Comparison of ENCODE assay signal across 9 mouse cellular contexts in genomic region chr19:15516566-15517305, GRCm38 (mm10).
DNase-seq lines count a peak whose midpoint lies in the region; ATAC-seq lines count a peak whose summit lies in the region.
"Had no signal": no experiment of that assay in that cellular context is flagged by ENCODE, and none has a peak within 500 bp of the region (broad histone marks: within the 10 kb centered on the region; RNA-seq: fewer than 3 reads in every experiment).

No protein-coding gene starts in this region.

- ATAC-seq in hindbrain, embryonic 11.5 days (ENCODE audit: low FRiP score) = peak; percentile 59; the same call in 1 of the 2 replicates
- ATAC-seq in forebrain, embryonic 16.5 days = peak; percentile 40; the same call in 1 of the 2 replicates
- ATAC-seq: Patski had no signal

- no peak overlapping the region for H3K4me3 ChIP-seq in hindbrain, embryonic 11.5 days (ENCODE audit: low read depth, low read length)
- H3K4me3 ChIP-seq in hindbrain, embryonic 10.5 days = no peak overlapping the region
- 0 out of 2 replicates have a peak overlapping the region, but pooled peaks have one; percentile 6 for H3K4me3 ChIP-seq in forebrain, embryonic 16.5 days (replicated peaks; ENCODE audit: low read length)

- 0 out of 2 replicates have a peak overlapping the region, but pooled peaks have one; percentile 6 for H3K4me2 ChIP-seq in hindbrain, embryonic 11.5 days (replicated peaks; ENCODE audit: low read depth, low read length)
- peak overlapping the region; percentile 14; the same call in 1 of the 2 replicates for H3K4me2 ChIP-seq in forebrain, embryonic 16.5 days (ENCODE audit: low read length)

- intact Hi-C loops in left cerebral cortex, postnatal 4 days (cut with DNase I) = no loop called here

- no peaks in the 10 kb centered on the region for H3K36me3 ChIP-seq in hindbrain, embryonic 11.5 days (ENCODE audit: control insufficient read depth, insufficient read depth, low read length)
- no peaks in the 10 kb centered on the region for H3K36me3 ChIP-seq in hindbrain, embryonic 10.5 days
- H3K36me3 ChIP-seq in forebrain, embryonic 16.5 days (ENCODE audit: control insufficient read depth, insufficient read depth) = no peaks in the 10 kb centered on the region

- H3K27ac ChIP-seq in hindbrain, embryonic 11.5 days (ENCODE audit: low read depth, low read length) = no peak overlapping the region
- no peak overlapping the region for H3K27ac ChIP-seq in hindbrain, embryonic 10.5 days
- no peak overlapping the region; the same call in 1 of the 2 replicates for H3K27ac ChIP-seq in forebrain, embryonic 16.5 days (ENCODE audit: low read length)

- H3K4me1 ChIP-seq in hindbrain, embryonic 11.5 days (replicated peaks; ENCODE audit: control insufficient read depth, insufficient read depth, low read length) = no peaks in the 10 kb centered on the region
- peaks cover 12% of the 10 kb centered on the region for H3K4me1 ChIP-seq in hindbrain, embryonic 10.5 days (replicated peaks)
- H3K4me1 ChIP-seq in forebrain, embryonic 16.5 days (replicated peaks; ENCODE audit: control insufficient read depth, insufficient read depth, low read length) = peaks cover 7% of the 10 kb centered on the region

- H3K27me3 ChIP-seq in hindbrain, embryonic 11.5 days (ENCODE audit: control insufficient read depth, insufficient read depth, low read length) = no peaks in the 10 kb centered on the region
- H3K27me3 ChIP-seq in hindbrain, embryonic 10.5 days (ENCODE audit: insufficient read depth, poor library complexity, severe bottlenecking) = no peaks in the 10 kb centered on the region
- no peaks in the 10 kb centered on the region for H3K27me3 ChIP-seq in forebrain, embryonic 16.5 days (replicated peaks; ENCODE audit: control insufficient read depth, insufficient read depth, low read length)

- H3K9ac ChIP-seq in hindbrain, embryonic 11.5 days (ENCODE audit: low read depth, low read length) = no peak overlapping the region
- no peak overlapping the region for H3K9ac ChIP-seq in forebrain, embryonic 16.5 days (replicated peaks; ENCODE audit: low read depth, low read length)

- WGBS in hindbrain, embryonic 11.5 days = 44% methylated on average over 17 of the region's 17 CpGs
- WGBS in hindbrain, embryonic 10.5 days = 51% methylated on average over 17 of the region's 17 CpGs
- 49% methylated on average over 17 of the region's 17 CpGs for WGBS in forebrain, embryonic 16.5 days

- no peaks in the 10 kb centered on the region for H3K9me3 ChIP-seq in hindbrain, embryonic 11.5 days (ENCODE audit: control insufficient read depth, low read length)
- no peaks in the 10 kb centered on the region for H3K9me3 ChIP-seq in hindbrain, embryonic 10.5 days
- H3K9me3 ChIP-seq in forebrain, embryonic 16.5 days (ENCODE audit: control insufficient read depth, low read length) = no peaks in the 10 kb centered on the region

- peak; percentile 20 for DNase-seq in hindbrain, embryonic 11.5 days (ENCODE audit: low spot score)
- DNase-seq in hindbrain, embryonic 10.5 days (ENCODE audit: low spot score) = no peak
- peak; percentile 82 for DNase-seq in brain, adult 2 months (ENCODE audit: low read depth, low spot score)
- DNase-seq in left cerebral cortex, postnatal 4 days = peak; percentile 3
- DNase-seq in adipocyte (ENCODE audit: low spot score) = no peak
- no peak for DNase-seq in thymus, postnatal 4 days
- DNase-seq: thymus, postnatal 14 days had no signal

Comparison
In these comparisons a context has a peak if more than half of its experiments do, and no peak if none do; other contexts are left out.
1. DNase-seq: peak in hindbrain, embryonic 11.5 days (single experiment), brain, adult 2 months (single experiment) and left cerebral cortex, postnatal 4 days (single experiment); none in hindbrain, embryonic 10.5 days (single experiment), adipocyte (single experiment) and thymus, postnatal 4 days (single experiment).